Mouse (Mus musculus) thymus, postnatal 36 days (tissue): Measurements from ENCODE around the gene Trim3.
A peak's percentile ranks its signal among the peaks of the same experiment; 100 is the strongest.

Source experiments
- DNase-seq, 2 experiments: peaks; one replicate each; pipeline ENCODE4 v3.0.0; 2022; ENCODE audit warnings: mixed read lengths in 2 of 2

Trim3 gene

GRCm38 (mm10) chr7:105602860-105603623, 30.3 kb downstream of the Trim3 start:
- peak; percentile 41 to 45 for DNase-seq

- DNase-seq = no peak
Observed at GRCm38 (mm10) chr7:105590097-105590496, 43.3 kb downstream of the Trim3 start.

GRCm38 (mm10) chr7:105588325-105588912, 45.0 kb downstream of the Trim3 start:
- no peak for DNase-seq

GRCm38 (mm10) chr7:105581959-105582358, 51.4 kb downstream of the Trim3 start:
- DNase-seq = no peak

- peak; percentile 54 to 60 for DNase-seq
Observed at GRCm38 (mm10) chr7:105581094-105581703, 52.2 kb downstream of the Trim3 start, which contains the start of gene Apbb1. Apbb1 (minus strand) TSS chr7:105581653.

- DNase-seq = no peak
Observed at GRCm38 (mm10) chr7:105580627-105581089, 52.7 kb downstream of the Trim3 start.

GRCm38 (mm10) chr7:105578481-105578880, 54.9 kb downstream of the Trim3 start:
- no peak for DNase-seq

- DNase-seq = no peak
Observed at GRCm38 (mm10) chr7:105577377-105577871, 55.9 kb downstream of the Trim3 start.

- DNase-seq = no peak
Observed at GRCm38 (mm10) chr7:105576166-105576748, 57.1 kb downstream of the Trim3 start.

- no peak for DNase-seq
Observed at GRCm38 (mm10) chr7:105574537-105574936, 58.8 kb downstream of the Trim3 start.

GRCm38 (mm10) chr7:105572949-105573348, 60.4 kb downstream of the Trim3 start:
- DNase-seq = no peak

GRCm38 (mm10) chr7:105570756-105571155, 62.6 kb downstream of the Trim3 start:
- DNase-seq = no peak

- no peak for DNase-seq
Observed at GRCm38 (mm10) chr7:105569512-105570496, 63.6 kb downstream of the Trim3 start.

GRCm38 (mm10) chr7:105568988-105569471, 64.3 kb downstream of the Trim3 start:
- no peak for DNase-seq

GRCm38 (mm10) chr7:105568583-105568982, 64.8 kb downstream of the Trim3 start:
- no peak for DNase-seq

GRCm38 (mm10) chr7:105565071-105565836, 68.1 kb downstream of the Trim3 start:
- no peak for DNase-seq

- DNase-seq = no peak
Observed at GRCm38 (mm10) chr7:105563367-105563766, 70.0 kb downstream of the Trim3 start.

- DNase-seq = no peak
Observed at GRCm38 (mm10) chr7:105562317-105562716, 71.1 kb downstream of the Trim3 start.

- DNase-seq = peak in 1 of 2 experiments; percentile 35
Observed at GRCm38 (mm10) chr7:105559016-105559415, 74.4 kb downstream of the Trim3 start.

- no peak for DNase-seq
Observed at GRCm38 (mm10) chr7:105557671-105558070, 75.7 kb downstream of the Trim3 start.

- DNase-seq = no peak
Observed at GRCm38 (mm10) chr7:105556406-105556805, 77.0 kb downstream of the Trim3 start.
